In the genomic region with DNA sequence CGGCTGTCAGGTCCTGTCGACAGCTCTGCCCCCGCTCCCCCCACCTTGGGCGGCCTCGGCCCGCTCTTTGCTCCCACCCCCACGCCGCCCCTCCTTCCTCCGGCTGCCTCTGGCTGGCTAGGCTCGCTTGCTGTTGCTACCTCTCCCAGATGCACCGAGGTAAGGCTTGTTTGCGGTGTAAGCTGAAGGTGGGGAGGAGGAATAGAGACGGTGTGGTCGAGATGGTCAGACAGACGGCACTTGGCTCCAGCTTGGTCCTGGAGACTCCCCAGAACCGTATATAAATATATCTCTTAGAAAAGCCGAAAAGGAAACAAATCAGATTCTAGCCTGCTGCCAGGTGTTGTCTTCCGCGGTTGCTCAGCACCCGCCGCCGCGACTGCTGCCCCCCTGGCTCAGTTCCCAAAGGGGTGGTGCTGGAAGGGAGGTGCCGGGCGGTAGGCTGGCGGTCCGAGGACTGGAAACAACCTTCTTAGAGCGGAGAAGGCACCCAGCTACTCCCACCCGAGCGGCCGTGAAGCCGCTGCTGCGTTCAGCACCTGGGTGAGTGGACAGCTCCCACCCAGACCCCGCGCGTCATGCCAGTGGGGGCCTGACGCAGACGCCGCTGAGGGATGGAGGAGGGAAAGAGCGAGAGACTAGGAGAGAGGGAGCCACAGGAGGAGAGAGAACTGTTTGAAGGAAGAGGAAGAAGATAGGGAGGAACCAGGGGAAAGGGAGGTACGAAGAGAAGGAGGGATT, we compare ENCODE assay signal across 7 mouse cellular contexts. TPM values are rescaled to one million over a fixed set of nuclear protein-coding genes. Genes with fewer than 3 reads are reported as not detected.
DNase-seq lines count a peak whose midpoint lies in the region; ATAC-seq and TF ChIP-seq lines count a peak whose summit lies in the region.

A gene (minus strand): TSS at position 320 of the 741 bp plus-strand sequence.

- peak within 1 kb of the TSS; percentile 53 for H3K4me3 ChIP-seq in heart, embryonic 10.5 days
- H3K4me3 ChIP-seq in limb, embryonic 14.5 days (replicated peaks; ENCODE audit: low read length) = peak within 1 kb of the TSS; percentile 25
- H3K4me3 ChIP-seq in midbrain, embryonic 15.5 days = peak within 1 kb of the TSS; percentile 78

- ATAC-seq in limb, embryonic 14.5 days (ENCODE audit: low FRiP score, low read depth) = peak; percentile 90
- ATAC-seq in midbrain, embryonic 15.5 days (replicated peaks) = peak; percentile 83

- peaks cover 54% of the 10 kb centered on the region for H3K27me3 ChIP-seq in heart, embryonic 10.5 days (ENCODE audit: insufficient read depth, poor library complexity, severe bottlenecking)
- peaks cover 23% of the 10 kb centered on the region for H3K27me3 ChIP-seq in limb, embryonic 14.5 days (ENCODE audit: control insufficient read depth, insufficient read depth, low read length)
- no peaks in the 10 kb centered on the region for H3K27me3 ChIP-seq in midbrain, embryonic 15.5 days (replicated peaks)

- WGBS in heart, embryonic 10.5 days = under 1% methylated on average over 41 of the region's 41 CpGs
- under 1% methylated on average over 41 of the region's 41 CpGs for WGBS in limb, embryonic 14.5 days
- 1% methylated on average over 41 of the region's 41 CpGs for WGBS in midbrain, embryonic 15.5 days

- peaks cover 14% of the 10 kb centered on the region for H3K4me1 ChIP-seq in heart, embryonic 10.5 days
- H3K4me1 ChIP-seq in limb, embryonic 14.5 days (ENCODE audit: control insufficient read depth, insufficient read depth, low read length) = peaks cover 10% of the 10 kb centered on the region
- peaks cover 48% of the 10 kb centered on the region for H3K4me1 ChIP-seq in midbrain, embryonic 15.5 days

- peak within 1 kb of the TSS; percentile 57 for H3K4me2 ChIP-seq in limb, embryonic 14.5 days (replicated peaks; ENCODE audit: low read depth, low read length, severe bottlenecking)
- H3K4me2 ChIP-seq in midbrain, embryonic 15.5 days = peak within 1 kb of the TSS; percentile 86

- no peaks in the 10 kb centered on the region for H3K9me3 ChIP-seq in heart, embryonic 10.5 days
- no peaks in the 10 kb centered on the region for H3K9me3 ChIP-seq in limb, embryonic 14.5 days (ENCODE audit: control insufficient read depth, low read length)
- no peaks in the 10 kb centered on the region for H3K9me3 ChIP-seq in midbrain, embryonic 15.5 days

- no peak for TF ChIP-seq POLR2A in limb, embryonic 14.5 days (IDR thresholded peaks at IDR 0.05; ENCODE audit: borderline replicate concordance, extremely low read depth, insufficient read depth, insufficient read length)

- no peak within 1 kb of the TSS for H3K27ac ChIP-seq in heart, embryonic 10.5 days
- no peak within 1 kb of the TSS for H3K27ac ChIP-seq in limb, embryonic 14.5 days (replicated peaks; ENCODE audit: low read depth, low read length)
- peak within 1 kb of the TSS; percentile 85 for H3K27ac ChIP-seq in midbrain, embryonic 15.5 days

- DNase-seq in adrenal gland, postnatal 25 days = peak; percentile 79
- DNase-seq in embryo, embryonic 10 days (ENCODE audit: low spot score) = peak; percentile 86
- DNase-seq in heart, embryonic 10.5 days (ENCODE audit: low spot score) = peak; percentile 87
- peak; percentile 24 for DNase-seq in kidney, adult 9 months
- peak; percentile 79 for DNase-seq in limb, embryonic 14.5 days (ENCODE audit: low spot score)
- DNase-seq in telencephalon, adult 2 months (ENCODE audit: low read depth, low spot score) = peak; percentile 76

- H3K36me3 ChIP-seq in heart, embryonic 10.5 days = no peaks in the 10 kb centered on the region
- H3K36me3 ChIP-seq in limb, embryonic 14.5 days (ENCODE audit: control insufficient read depth, insufficient read depth, low read length) = no peaks in the 10 kb centered on the region
- no peaks in the 10 kb centered on the region for H3K36me3 ChIP-seq in midbrain, embryonic 15.5 days (replicated peaks)

- H3K9ac ChIP-seq in limb, embryonic 14.5 days (ENCODE audit: low read depth, low read length, severe bottlenecking) = no peak within 1 kb of the TSS
- H3K9ac ChIP-seq in midbrain, embryonic 15.5 days = peak within 1 kb of the TSS; percentile 86

RNA-seq across cellular contexts. Expression of the gene that starts here (rescaled TPM):
- 0.48 and 0.49 TPM in 2 replicates for total RNA-seq in adrenal gland, postnatal 25 days (2021)
- not detected in 2 replicates for polyA plus RNA-seq in heart, embryonic 10.5 days (2016; fragmentation: Nextera tagmentation; extraction: Ambion mirVana)
- 0.05 and 0.06 TPM in 2 replicates for polyA plus RNA-seq in limb, embryonic 14.5 days (2012; rRNA removed)
- not detected in 2 replicates for polyA plus RNA-seq in limb, embryonic 14.5 days (2014; fragmentation: Nextera tagmentation; extraction: Ambion mirVana)
- 7.7 and 7.9 TPM in 2 replicates for polyA plus RNA-seq in midbrain, embryonic 15.5 days (2015; fragmentation: Nextera tagmentation; extraction: Ambion mirVana)

Comparison
In these comparisons a context has a peak if more than half of its experiments do, and no peak if none do; other contexts are left out.
1. Peak in DNase-seq in adrenal gland, postnatal 25 days; RNA of the gene not detected or under 1 TPM.
2. Peak in DNase-seq and H3K4me3 ChIP-seq in heart, embryonic 10.5 days; RNA of the gene not detected or under 1 TPM.
3. Peak in DNase-seq, ATAC-seq, H3K4me3 ChIP-seq and H3K4me2 ChIP-seq in limb, embryonic 14.5 days; RNA of the gene not detected or under 1 TPM.
4. DNase-seq: peak in every context shown above with its lines; median percentile 87 in heart, embryonic 10.5 days; 86 in embryo, embryonic 10 days; 79 in adrenal gland, postnatal 25 days; 79 in limb, embryonic 14.5 days; 76 in telencephalon, adult 2 months; 24 in kidney, adult 9 months.
5. H3K4me3 ChIP-seq: peak in every context shown above with its lines; median percentile 78 in midbrain, embryonic 15.5 days; 53 in heart, embryonic 10.5 days; 25 in limb, embryonic 14.5 days.